Mouse (Mus musculus) erythroblast, embryonic 14.5 days (primary cell): Measurements from ENCODE around the gene Lrmda.

ENCODE experiments used
- GATA1 ChIP-seq: IDR thresholded peaks from 2 replicates; pipeline ENCODE4 v1.6.1; 2012; ENCODE audit warnings: low read length, inconsistent platforms, mixed read lengths
- TAL1 ChIP-seq: IDR thresholded peaks from 3 replicates; pipeline ENCODE4 v1.6.1; 2012; ENCODE audit warnings: low read length, inconsistent platforms, mixed read lengths

GRCm38 (mm10) chr14:22357991-22358503 is 338.5 kb downstream of the Lrmda start:
- no peak for TF ChIP-seq TAL1
- TF ChIP-seq GATA1, result no peak
